Mouse (Mus musculus): Measurements from ENCODE around the gene Hcrtr2. TPM values are rescaled to one million over a fixed set of nuclear protein-coding genes. Genes with fewer than 3 reads are reported as not detected.

Gene Hcrtr2
- polyA plus RNA-seq, 1 experiment from 2014 or later = 11.3 TPM

GRCm38 (mm10) chr9:76242322-76242721 lies 81.3 kb downstream of the Hcrtr2 start:
- Histone ChIP-seq H3K4me1 (ENCODE audit: control insufficient read depth, insufficient read depth, low read depth, low read length) (no peaks in the 10 kb centered on the region), H3K9me3 (ENCODE audit: control insufficient read depth, low read length) (no peaks in the 10 kb centered on the region), H3K27me3 (replicated peaks; ENCODE audit: control insufficient read depth, insufficient read depth, low read length) (no peaks in the 10 kb centered on the region), H3K4me2 (ENCODE audit: low read length) (no peak overlapping the region), H3K9ac (ENCODE audit: low read depth, low read length) (no peak overlapping the region), H3K4me3 (ENCODE audit: low read length) (no peak overlapping the region), H3K27ac (ENCODE audit: low read depth, low read length) (no peak overlapping the region), H3K36me3 (ENCODE audit: control insufficient read depth, insufficient read depth, low read length) (no peaks in the 10 kb centered on the region)
- 76% methylated on average over 1 of the region's 1 CpGs for WGBS
- no peak for ATAC-seq

GRCm38 (mm10) chr9:76237946-76238345 lies 85.7 kb downstream of the Hcrtr2 start:
- no peaks in the 10 kb centered on the region for H3K36me3 ChIP-seq (ENCODE audit: control insufficient read depth, insufficient read depth, low read length)
- H3K27ac ChIP-seq (ENCODE audit: low read depth, low read length) = no peak overlapping the region
- ATAC-seq = no peak
- H3K4me1 ChIP-seq (ENCODE audit: control insufficient read depth, insufficient read depth, low read depth, low read length) = peaks cover 2% of the 10 kb centered on the region; the same call in 1 of the 2 replicates
- no peak overlapping the region for H3K9ac ChIP-seq (ENCODE audit: low read depth, low read length)
- H3K4me3 ChIP-seq (ENCODE audit: low read length) = no peak overlapping the region
- no peak overlapping the region for H3K4me2 ChIP-seq (ENCODE audit: low read length)
- no peaks in the 10 kb centered on the region for H3K9me3 ChIP-seq (ENCODE audit: control insufficient read depth, low read length)
- H3K27me3 ChIP-seq (replicated peaks; ENCODE audit: control insufficient read depth, insufficient read depth, low read length) = no peaks in the 10 kb centered on the region
- 87% methylated on average over 5 of the region's 5 CpGs for WGBS

GRCm38 (mm10) chr9:76237243-76237642 lies 86.4 kb downstream of the Hcrtr2 start:
- 62% methylated on average over 12 of the region's 12 CpGs for WGBS
- no peaks in the 10 kb centered on the region for H3K27me3 ChIP-seq (replicated peaks; ENCODE audit: control insufficient read depth, insufficient read depth, low read length)
- peaks cover 2% of the 10 kb centered on the region; the same call in 1 of the 2 replicates for H3K4me1 ChIP-seq (ENCODE audit: control insufficient read depth, insufficient read depth, low read depth, low read length)
- ATAC-seq = 0 out of 2 replicates have a peak, but pooled peaks have one; percentile 40
- H3K9me3 ChIP-seq (ENCODE audit: control insufficient read depth, low read length) = no peaks in the 10 kb centered on the region
- no peak overlapping the region for H3K4me3 ChIP-seq (ENCODE audit: low read length)
- no peak overlapping the region for H3K9ac ChIP-seq (ENCODE audit: low read depth, low read length)
- peak overlapping the region; percentile 10; the same call in 1 of the 2 replicates for H3K4me2 ChIP-seq (ENCODE audit: low read length)
- H3K27ac ChIP-seq (ENCODE audit: low read depth, low read length) = no peak overlapping the region
- H3K36me3 ChIP-seq (ENCODE audit: control insufficient read depth, insufficient read depth, low read length) = no peaks in the 10 kb centered on the region

DNA sequence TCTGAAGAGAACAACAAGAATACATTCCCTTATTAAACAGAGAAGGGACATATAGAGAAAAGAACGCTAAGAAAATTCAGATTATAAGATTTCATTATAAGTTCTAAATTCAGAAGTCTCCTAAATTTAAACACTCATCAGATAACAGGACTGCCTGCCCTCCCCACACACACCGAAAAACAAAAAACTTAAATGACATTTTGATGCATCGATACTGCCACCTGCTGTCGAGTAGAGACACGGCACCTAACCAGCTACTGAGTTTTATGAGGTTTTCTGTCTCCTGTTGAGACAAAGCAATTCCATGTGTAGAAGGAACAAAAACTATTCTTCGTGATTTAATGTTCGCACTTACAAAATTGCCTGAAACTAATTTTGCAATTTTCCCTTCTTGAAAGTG lies 87.0 kb downstream of the Hcrtr2 start:
- H3K4me2 ChIP-seq (ENCODE audit: low read length) = peak overlapping the region; percentile 79
- H3K36me3 ChIP-seq (ENCODE audit: control insufficient read depth, insufficient read depth, low read length) = no peaks in the 10 kb centered on the region
- H3K9me3 ChIP-seq (ENCODE audit: control insufficient read depth, low read length) = no peaks in the 10 kb centered on the region
- peaks cover 2% of the 10 kb centered on the region; the same call in 1 of the 2 replicates for H3K4me1 ChIP-seq (ENCODE audit: control insufficient read depth, insufficient read depth, low read depth, low read length)
- peak; percentile 80 for ATAC-seq
- H3K4me3 ChIP-seq (ENCODE audit: low read length) = no peak overlapping the region; the same call in 1 of the 2 replicates
- no peaks in the 10 kb centered on the region for H3K27me3 ChIP-seq (replicated peaks; ENCODE audit: control insufficient read depth, insufficient read depth, low read length)
- WGBS = 1% methylated on average over 7 of the region's 7 CpGs
- H3K9ac ChIP-seq (ENCODE audit: low read depth, low read length) = no peak overlapping the region
- H3K27ac ChIP-seq (ENCODE audit: low read depth, low read length) = no peak overlapping the region

- no peaks in the 10 kb centered on the region for H3K36me3 ChIP-seq (ENCODE audit: control insufficient read depth, insufficient read depth, low read length)
- 0 out of 2 replicates have a peak overlapping the region, but pooled peaks have one; percentile 43 for H3K9ac ChIP-seq (ENCODE audit: low read depth, low read length)
- H3K9me3 ChIP-seq (ENCODE audit: control insufficient read depth, low read length) = no peaks in the 10 kb centered on the region
- H3K4me3 ChIP-seq (ENCODE audit: low read length) = peak overlapping the region; percentile 39
- peak overlapping the region; percentile 79 for H3K4me2 ChIP-seq (ENCODE audit: low read length)
- no peaks in the 10 kb centered on the region for H3K27me3 ChIP-seq (replicated peaks; ENCODE audit: control insufficient read depth, insufficient read depth, low read length)
- ATAC-seq = peak; percentile 84
- H3K4me1 ChIP-seq (ENCODE audit: control insufficient read depth, insufficient read depth, low read depth, low read length) = peaks cover 2% of the 10 kb centered on the region; the same call in 1 of the 2 replicates
- no peak overlapping the region for H3K27ac ChIP-seq (ENCODE audit: low read depth, low read length)
- WGBS = 4% methylated on average over 14 of the region's 14 CpGs
These were observed 87.6 kb downstream of the Hcrtr2 start for GRCm38 (mm10) chr9:76235945-76236503.

GRCm38 (mm10) chr9:76234899-76235298 lies 88.8 kb downstream of the Hcrtr2 start:
- H3K4me1 ChIP-seq (ENCODE audit: control insufficient read depth, insufficient read depth, low read depth, low read length) = peaks cover 2% of the 10 kb centered on the region; the same call in 1 of the 2 replicates
- H3K4me2 ChIP-seq (ENCODE audit: low read length) = no peak overlapping the region
- ATAC-seq = no peak
- H3K27ac ChIP-seq (ENCODE audit: low read depth, low read length) = no peak overlapping the region
- WGBS = 55% methylated on average over 7 of the region's 7 CpGs
- no peaks in the 10 kb centered on the region for H3K27me3 ChIP-seq (replicated peaks; ENCODE audit: control insufficient read depth, insufficient read depth, low read length)
- H3K36me3 ChIP-seq (ENCODE audit: control insufficient read depth, insufficient read depth, low read length) = no peaks in the 10 kb centered on the region
- no peaks in the 10 kb centered on the region for H3K9me3 ChIP-seq (ENCODE audit: control insufficient read depth, low read length)
- H3K9ac ChIP-seq (ENCODE audit: low read depth, low read length) = no peak overlapping the region
- H3K4me3 ChIP-seq (ENCODE audit: low read length) = no peak overlapping the region

- no peak overlapping the region for H3K27ac ChIP-seq (ENCODE audit: low read depth, low read length)
- WGBS = 55% methylated on average over 11 of the region's 11 CpGs
- no peak for ATAC-seq
- no peaks in the 10 kb centered on the region for H3K4me1 ChIP-seq (ENCODE audit: control insufficient read depth, insufficient read depth, low read depth, low read length)
- peak overlapping the region; percentile 19; the same call in 1 of the 2 replicates for H3K4me2 ChIP-seq (ENCODE audit: low read length)
- no peak overlapping the region for H3K4me3 ChIP-seq (ENCODE audit: low read length)
- no peaks in the 10 kb centered on the region for H3K9me3 ChIP-seq (ENCODE audit: control insufficient read depth, low read length)
- H3K36me3 ChIP-seq (ENCODE audit: control insufficient read depth, insufficient read depth, low read length) = no peaks in the 10 kb centered on the region
- no peak overlapping the region for H3K9ac ChIP-seq (ENCODE audit: low read depth, low read length)
- no peaks in the 10 kb centered on the region for H3K27me3 ChIP-seq (replicated peaks; ENCODE audit: control insufficient read depth, insufficient read depth, low read length)
These were observed 93.3 kb downstream of the Hcrtr2 start for GRCm38 (mm10) chr9:76230400-76230799.

- ATAC-seq = no peak
- no peak overlapping the region for H3K9ac ChIP-seq (ENCODE audit: low read depth, low read length)
- H3K36me3 ChIP-seq (ENCODE audit: control insufficient read depth, insufficient read depth, low read length) = no peaks in the 10 kb centered on the region
- no peaks in the 10 kb centered on the region for H3K27me3 ChIP-seq (replicated peaks; ENCODE audit: control insufficient read depth, insufficient read depth, low read length)
- H3K4me3 ChIP-seq (ENCODE audit: low read length) = no peak overlapping the region
- no peaks in the 10 kb centered on the region for H3K4me1 ChIP-seq (ENCODE audit: control insufficient read depth, insufficient read depth, low read depth, low read length)
- H3K9me3 ChIP-seq (ENCODE audit: control insufficient read depth, low read length) = no peaks in the 10 kb centered on the region
- WGBS = 77% methylated on average over 4 of the region's 4 CpGs
- H3K4me2 ChIP-seq (ENCODE audit: low read length) = no peak overlapping the region
- H3K27ac ChIP-seq (ENCODE audit: low read depth, low read length) = no peak overlapping the region
These were observed 106.3 kb downstream of the Hcrtr2 start for GRCm38 (mm10) chr9:76217178-76217975.

- no peak for ATAC-seq
- Histone ChIP-seq H3K4me3 (ENCODE audit: low read length) (no peak overlapping the region), H3K4me2 (ENCODE audit: low read length) (no peak overlapping the region), H3K9ac (ENCODE audit: low read depth, low read length) (no peak overlapping the region), H3K4me1 (ENCODE audit: control insufficient read depth, insufficient read depth, low read depth, low read length) (no peaks in the 10 kb centered on the region), H3K27ac (ENCODE audit: low read depth, low read length) (no peak overlapping the region), H3K27me3 (replicated peaks; ENCODE audit: control insufficient read depth, insufficient read depth, low read length) (no peaks in the 10 kb centered on the region), H3K9me3 (ENCODE audit: control insufficient read depth, low read length) (no peaks in the 10 kb centered on the region), H3K36me3 (ENCODE audit: control insufficient read depth, insufficient read depth, low read length) (no peaks in the 10 kb centered on the region)
- WGBS = 72% methylated on average over 4 of the region's 4 CpGs
These were observed 109.0 kb downstream of the Hcrtr2 start for GRCm38 (mm10) chr9:76214678-76215077.
